Mouse (Mus musculus) spleen, embryonic (tissue): ENCODE data around the gene Mmgt2.

Experiments
- CTCF ChIA-PET: fragments of 350-600 bp; sonication (Branson Sonifier 250); formaldehyde crosslinking; loops from one replicate; lab custom pipeline; 2022; lab: Charles Lee

Mmgt2 gene

DNA sequence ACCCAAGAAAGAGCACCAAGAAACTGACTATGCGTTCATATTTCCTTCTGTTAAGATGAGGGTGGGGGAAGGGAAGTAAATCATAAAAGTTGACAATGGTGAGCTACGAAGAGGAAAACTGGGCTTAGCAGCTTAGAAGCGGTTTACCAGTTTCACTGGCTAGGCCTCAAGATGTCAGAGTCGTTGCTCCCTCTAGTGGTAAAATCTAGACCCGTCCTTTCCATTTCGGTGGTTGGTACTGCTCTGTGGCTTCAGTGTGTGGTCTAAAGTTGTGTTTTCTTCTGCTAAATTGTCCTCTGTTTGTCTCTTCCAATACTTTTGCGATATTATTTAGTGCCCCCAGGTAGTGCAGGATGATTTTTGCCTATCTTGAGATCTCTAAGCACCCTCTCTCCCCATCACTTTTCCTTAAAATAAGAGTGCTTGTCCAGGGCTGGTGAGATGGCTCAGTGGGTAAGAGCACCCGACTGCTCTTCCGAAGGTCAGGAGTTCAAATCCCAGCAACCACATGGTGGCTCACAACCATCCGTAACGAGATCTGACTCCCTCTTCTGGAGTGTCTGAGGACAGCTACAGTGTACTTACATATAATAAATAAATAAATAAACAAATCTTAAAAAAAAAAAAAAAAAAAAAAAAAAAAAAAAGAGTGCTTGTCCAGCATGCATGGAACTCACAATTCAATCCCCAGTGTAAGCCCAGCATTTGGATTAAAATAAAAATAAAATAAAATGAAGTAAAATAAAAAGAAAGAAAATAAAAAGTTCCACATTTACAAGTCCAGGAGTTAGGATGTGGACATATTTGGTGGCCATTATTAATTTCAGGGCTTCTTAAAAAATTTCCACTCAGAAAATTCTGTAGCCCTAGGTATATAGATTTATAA is 45.1 kb downstream of the Mmgt2 start:
- CTCF ChIA-PET: interaction anchor here (0.6 to 1.4 kb wide), 5 partner anchors 39 to 362 kb away, joined by 3 to 9 read pairs (median 5); no protein-coding TSS in a partner anchor

DNA sequence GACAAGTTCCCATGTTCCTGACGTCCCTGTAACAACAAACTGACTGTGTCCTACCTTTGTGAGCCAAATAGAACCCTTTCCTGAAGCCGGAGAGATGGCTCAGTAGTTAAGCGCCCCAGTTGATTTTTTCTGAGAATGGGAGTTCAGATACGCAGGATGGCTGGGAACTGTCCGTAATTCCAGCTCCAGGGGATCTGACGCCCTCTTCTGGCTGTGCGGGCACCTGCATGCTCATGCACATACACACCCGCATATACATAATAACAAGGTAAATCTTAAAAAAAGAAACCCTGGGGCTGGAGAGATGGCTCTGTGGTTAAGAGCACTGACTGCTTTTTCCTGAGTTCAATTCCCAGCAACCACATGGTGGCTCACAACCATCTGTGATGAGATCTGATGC is 46.7 kb downstream of the Mmgt2 start:
- CTCF ChIA-PET: no interaction called here

DNA sequence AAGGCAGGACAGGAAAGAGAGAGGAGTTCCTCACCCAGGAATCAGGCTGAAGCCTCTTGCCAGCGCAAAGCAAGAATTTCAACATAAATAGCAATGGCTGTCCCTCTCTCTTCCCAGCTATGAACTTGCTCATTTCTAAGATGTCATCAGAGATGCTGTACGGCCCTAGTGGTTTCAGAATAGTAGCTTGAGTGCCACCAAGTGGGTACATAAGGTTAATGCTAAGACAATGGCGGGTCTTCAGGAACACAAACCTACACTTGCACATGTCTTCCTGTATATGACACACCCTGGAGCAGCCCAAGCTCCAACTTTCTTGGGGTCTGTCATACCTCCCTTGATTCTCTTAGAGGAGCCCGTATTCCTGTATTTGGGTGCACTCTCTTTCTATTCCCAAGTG is 51.3 kb downstream of the Mmgt2 start:
- CTCF ChIA-PET: no interaction called here

DNA sequence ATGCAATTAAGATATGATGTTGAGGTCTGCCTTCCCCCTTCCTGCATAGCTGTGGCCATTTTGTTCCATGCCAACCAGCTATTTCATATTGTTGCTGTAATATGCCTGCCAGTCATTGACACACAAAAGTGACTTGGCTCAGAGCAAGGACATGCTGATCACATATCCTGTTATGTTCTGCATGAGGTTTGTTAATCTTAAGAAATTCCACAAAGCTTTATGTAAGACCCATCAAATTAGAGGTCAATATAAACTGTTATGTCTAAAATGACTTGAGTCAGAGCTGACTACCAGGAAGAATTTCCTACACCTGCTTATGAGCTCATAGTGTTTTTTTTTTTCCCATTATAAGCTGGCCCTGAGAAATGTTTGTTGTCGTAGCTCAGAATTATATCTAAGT is 52.8 kb downstream of the Mmgt2 start:
- CTCF ChIA-PET: no interaction called here

DNA sequence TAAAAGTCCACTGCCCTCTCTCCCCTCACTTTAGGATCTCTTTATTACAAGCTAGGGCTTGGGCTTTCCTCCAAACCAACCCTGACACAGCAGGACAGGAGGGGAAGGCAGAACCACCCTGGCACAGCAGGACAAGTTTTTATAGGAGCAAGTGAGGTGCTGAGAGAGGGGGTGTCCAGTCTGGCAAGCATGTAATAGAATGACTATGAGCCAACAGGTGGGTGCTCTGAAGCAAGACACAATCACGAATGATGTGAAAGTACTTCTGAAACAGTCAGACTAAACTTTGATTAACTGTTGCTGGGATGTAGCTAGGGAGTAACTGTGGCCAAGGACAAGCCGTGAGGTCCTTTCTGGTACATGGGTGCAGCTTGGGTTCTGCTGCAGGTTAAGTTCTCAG is 57.7 kb downstream of the Mmgt2 start:
- CTCF ChIA-PET: no interaction called here

DNA sequence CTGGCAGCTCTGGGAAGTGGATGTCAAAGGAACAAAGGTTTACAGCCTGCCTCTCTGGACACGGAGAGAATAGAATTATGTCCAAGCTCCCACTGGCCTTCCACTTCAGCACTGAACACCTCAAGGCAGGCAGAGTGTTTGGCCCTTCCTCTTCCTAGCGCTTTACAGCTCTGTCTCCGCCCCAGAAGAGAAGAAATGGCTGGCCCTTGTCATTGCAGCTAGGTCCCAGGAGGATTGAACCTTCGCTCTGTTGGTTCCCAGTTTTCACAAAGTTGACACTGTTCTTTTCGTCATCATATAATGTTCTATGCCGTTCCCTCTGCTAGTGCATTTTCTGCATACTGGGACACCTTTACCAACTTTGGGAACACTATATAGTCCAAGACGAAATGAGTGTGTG is 59.8 kb downstream of the Mmgt2 start:
- CTCF ChIA-PET: no interaction called here

DNA sequence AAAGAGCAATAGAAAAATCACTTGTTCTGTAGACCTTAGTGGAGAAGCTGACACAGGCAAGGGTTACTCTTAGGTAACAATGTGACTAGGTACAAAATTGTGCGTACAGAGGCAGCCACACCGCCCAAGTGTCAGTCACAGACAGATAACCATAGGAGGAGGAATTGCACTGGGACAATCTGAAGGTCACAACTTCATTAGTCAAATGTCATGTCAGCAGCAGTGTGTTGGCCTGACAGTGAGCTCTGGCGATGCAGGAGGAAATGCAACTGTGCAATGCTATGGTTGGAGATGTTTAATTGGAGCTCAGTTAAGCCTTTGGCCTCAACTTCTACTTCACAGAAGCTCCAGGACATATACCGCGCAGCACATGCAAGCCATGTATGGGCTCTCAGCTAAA is 62.2 kb downstream of the Mmgt2 start:
- CTCF ChIA-PET: interaction anchor here (0.5 kb wide), 1 partner anchor 294 kb away, joined by 8 read pairs; no protein-coding TSS in a partner anchor
